Mouse (Mus musculus) kidney, adult 8-10 months (tissue): ENCODE results near the gene Capn9.

Experiments
- DNase-seq, 2 experiments: peaks; one replicate each; pipeline ENCODE4 v3.0.0; 2022

Capn9 gene

GRCm38 (mm10) chr8:124573552-124574340 lies 2.2 kb upstream of the Capn9 start:
- peak; percentile 79 to 92 for DNase-seq

DNA sequence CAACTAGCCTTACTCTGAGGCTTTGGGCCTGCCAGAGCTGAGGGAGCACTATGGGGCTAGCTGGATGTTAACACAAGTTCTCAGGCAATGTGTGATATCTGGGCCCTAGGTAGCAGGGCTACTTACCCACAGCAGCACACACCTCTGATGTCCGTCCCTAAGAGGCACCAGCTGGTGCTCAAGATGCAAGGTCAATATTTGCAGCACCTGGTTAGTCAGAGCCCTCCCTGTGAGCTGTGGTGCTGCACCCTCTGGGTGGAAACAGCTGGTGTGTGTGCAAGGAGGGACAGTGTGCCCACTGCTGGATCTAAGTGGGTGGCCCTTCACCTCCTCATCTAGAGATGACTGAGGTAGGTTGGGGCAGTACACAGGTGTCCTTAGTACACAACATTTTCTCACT lies 840 bp downstream of the Capn9 start:
- DNase-seq: no peak

GRCm38 (mm10) chr8:124585718-124586425 lies 10.0 kb downstream of the Capn9 start:
- no peak for DNase-seq

- no peak for DNase-seq
Observed at GRCm38 (mm10) chr8:124586556-124586955, 10.6 kb downstream of the Capn9 start.

DNA sequence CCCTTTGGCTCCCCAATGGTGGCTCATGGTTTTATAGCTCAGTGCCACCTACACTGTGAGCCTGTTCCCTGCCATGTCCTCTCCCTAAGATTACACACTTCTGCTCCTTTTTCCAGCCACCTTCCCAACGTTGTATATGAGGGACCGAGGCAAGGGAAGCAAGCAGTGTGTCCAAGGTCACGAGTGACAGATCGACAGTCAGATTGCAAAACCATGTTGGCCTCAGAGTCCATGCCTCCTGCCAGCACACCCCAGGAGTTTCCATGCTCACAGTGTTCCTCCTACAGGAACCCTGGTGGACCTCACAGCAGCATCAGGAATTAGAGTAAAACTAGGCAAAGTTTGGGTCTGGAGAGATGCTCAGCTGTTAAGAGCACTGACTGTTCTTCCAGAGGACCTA lies 13.5 kb downstream of the Capn9 start:
- no peak for DNase-seq

DNA sequence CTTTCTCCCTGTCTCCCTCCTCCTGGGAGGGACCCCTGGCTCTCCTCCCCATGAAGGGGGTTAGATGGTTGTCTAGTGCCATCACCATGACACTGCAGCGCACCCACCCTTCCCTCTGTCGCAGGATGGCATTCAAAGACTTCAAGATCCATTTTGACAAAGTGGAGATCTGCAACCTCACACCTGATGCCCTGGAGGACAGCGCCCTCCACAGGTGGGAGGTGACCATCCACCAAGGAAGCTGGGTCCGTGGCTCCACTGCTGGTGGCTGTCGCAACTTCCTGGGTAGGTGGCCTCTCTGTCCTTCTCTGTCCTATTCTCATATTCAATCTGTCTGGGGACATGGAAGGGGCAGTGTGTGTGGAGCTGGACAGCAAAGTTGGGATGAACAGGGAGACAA lies 28.2 kb downstream of the Capn9 start:
- no peak for DNase-seq

- peak in 1 of 2 experiments; percentile 20 for DNase-seq
Observed at GRCm38 (mm10) chr8:124608239-124608971, 32.5 kb downstream of the Capn9 start.

DNA sequence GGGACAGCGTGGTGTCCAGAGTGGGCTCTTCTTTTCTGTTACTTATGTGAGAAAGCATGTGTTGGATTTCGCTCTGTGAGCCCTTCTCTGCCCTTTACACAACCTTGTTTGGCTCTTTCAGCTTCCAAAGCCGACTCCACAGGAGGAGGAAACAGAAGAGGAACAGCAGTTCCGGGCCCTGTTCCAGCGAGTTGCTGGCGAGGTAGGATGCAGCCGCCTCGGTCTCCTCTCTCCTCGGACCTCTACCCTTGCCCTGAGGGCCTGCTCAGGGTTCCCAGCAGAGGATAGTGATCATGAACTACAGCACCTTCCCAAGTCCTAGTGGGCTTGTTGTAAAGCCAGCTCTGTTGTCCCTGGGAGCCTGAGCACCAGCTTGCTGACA lies 33.1 kb downstream of the Capn9 start:
- no peak for DNase-seq

DNA sequence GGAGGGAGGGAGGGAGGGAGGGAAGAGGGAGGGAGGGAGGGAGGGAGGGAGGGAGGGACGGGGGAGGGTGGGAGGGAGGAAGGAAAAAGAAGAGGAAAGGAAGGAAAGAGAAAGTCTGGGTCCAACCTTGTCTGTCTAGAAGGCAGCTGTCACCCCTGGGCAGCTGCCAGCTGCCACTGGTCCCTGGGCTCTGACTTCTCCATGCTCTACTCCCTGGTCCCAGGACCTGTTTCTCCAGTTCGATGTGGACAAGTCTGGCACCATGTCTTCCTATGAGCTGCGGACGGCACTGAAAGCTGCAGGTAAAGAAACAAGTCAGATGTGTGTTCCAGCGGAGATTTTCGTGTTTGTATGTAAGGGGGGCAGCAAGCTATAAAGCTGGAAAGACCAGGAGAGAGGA lies 38.4 kb downstream of the Capn9 start:
- DNase-seq: no peak

DNA sequence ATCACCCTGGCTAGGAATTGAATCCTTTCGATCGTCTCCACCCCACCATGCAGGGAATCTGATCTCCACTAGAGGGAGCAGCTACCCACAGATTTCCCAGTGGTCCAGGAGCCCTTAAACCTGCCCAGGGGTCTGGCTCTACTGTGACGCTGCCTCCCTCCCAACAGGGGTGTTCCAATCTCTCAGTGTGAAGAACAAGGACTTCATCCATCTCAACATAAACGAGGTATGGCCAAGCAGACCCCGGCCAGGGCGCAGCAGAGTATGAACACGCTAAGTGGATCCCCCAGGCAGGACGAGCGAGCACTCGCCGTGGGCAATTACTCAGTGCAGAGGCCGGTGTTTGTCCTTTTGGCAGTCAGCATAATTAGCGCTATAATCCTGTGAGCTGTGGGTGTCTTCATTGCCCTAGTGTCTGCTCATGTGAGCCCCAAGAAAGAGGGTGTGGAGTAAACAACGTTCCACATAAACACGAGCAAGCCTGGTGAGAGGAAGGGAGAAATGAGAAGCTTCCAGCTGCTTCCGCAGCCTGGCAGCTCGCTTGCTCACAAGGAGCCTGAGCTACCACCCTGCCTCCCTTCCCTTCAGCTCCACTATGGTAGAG lies 41.5 kb downstream of the Capn9 start:
- DNase-seq: peak; percentile 54 to 75

DNA sequence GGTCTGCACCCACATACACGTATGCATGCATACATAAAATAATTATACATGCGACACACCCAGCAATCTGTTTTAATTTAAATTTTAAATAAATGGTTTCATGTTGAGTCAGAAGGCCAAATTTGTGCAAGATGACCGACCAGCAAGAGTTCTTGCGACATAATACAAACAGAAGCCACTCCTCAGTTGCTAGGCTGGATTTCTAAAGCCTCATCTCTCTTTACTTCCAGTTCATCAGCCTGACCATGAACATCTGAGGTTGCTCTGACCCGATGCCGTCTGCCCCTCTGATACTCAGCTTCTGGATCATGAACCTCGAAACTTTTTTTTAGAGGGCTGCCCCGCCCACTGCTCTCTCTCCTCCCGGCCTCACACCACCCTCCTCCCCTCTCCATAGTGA lies 42.3 kb downstream of the Capn9 start:
- DNase-seq: no peak

GRCm38 (mm10) chr8:124621255-124621654 lies 45.3 kb downstream of the Capn9 start:
- DNase-seq: no peak

DNA sequence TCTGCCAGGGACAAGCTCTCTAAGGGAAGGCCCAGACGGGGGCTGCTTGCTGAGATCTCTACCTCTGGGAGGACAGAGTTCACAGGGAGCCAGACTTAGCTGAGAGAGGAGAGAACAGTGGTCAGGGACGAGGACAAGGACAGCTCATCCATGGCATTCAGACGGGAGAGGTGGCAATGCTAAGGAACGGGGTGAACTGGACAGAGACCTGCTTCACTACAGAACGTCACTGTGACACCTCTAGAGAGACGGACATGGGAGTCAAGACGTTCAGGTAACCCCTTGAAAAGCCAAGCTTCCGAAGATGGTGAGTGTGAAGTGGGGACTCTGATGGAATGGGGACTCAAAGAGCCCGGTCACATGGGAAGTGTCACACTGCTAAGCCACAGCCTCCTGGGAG lies 50.3 kb downstream of the Capn9 start:
- no peak for DNase-seq

DNA sequence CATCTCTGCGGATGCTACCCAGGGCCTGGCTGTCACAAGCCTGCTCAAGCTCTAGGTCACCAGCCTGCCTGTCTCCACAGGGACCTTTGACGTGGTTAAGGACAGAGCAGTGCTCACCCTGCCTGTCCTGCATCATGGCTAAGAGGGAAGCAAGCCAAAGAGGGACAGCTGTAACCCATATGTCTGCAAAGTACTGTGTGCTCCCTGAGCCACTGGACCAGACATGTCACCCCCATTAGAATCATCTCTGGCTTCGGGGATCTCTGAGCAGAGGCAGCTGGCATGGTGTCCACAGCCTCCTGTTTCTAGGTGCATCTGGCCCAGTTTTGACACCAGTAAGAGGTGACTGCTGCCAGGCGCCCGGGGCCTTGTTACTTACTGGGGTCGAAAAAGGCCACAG lies 54.6 kb downstream of the Capn9 start:
- DNase-seq: no peak

DNA sequence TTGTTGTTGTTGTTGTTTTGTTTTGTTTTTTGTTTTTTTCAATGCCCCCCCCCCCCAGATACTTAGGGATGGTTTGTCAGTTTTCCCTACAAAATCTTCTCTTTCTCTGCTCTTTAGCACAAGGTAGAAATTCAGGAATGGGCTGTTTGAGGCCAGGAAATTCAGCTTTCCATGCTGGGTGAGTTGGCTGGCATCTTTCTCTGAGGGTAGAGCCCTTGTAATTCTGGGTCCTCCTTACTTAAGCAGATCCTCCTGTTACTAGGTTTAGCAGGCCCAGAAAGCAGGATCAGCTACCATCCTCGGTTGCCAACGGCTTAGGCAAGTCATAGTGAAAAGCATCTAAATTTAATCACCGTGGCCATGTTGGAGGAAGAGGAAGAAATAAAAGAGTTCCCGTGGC lies 55.0 kb downstream of the Capn9 start:
- DNase-seq: no peak

DNA sequence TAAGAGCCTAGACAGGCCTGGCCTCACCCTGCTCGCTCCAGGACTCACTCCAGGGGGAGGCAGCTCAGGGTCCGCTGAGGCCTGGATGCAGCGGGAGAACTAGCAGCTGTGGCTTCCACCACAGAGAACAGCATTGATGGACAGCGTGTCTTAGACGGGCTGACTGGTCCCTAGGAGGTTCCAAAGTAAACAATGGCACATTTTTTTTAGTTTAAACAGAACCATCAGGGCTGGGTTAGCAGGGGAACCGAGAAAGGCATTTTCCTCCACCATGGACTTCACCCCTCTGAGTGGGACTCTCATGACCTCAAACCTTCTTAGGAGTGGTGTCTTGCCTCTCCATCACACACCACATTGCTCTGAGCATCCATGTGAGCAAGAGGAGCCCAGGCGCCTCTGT lies 56.1 kb downstream of the Capn9 start:
- DNase-seq: no peak

- peak; percentile 30 to 45 for DNase-seq
Observed at GRCm38 (mm10) chr8:124633001-124633703, 57.2 kb downstream of the Capn9 start.

DNA sequence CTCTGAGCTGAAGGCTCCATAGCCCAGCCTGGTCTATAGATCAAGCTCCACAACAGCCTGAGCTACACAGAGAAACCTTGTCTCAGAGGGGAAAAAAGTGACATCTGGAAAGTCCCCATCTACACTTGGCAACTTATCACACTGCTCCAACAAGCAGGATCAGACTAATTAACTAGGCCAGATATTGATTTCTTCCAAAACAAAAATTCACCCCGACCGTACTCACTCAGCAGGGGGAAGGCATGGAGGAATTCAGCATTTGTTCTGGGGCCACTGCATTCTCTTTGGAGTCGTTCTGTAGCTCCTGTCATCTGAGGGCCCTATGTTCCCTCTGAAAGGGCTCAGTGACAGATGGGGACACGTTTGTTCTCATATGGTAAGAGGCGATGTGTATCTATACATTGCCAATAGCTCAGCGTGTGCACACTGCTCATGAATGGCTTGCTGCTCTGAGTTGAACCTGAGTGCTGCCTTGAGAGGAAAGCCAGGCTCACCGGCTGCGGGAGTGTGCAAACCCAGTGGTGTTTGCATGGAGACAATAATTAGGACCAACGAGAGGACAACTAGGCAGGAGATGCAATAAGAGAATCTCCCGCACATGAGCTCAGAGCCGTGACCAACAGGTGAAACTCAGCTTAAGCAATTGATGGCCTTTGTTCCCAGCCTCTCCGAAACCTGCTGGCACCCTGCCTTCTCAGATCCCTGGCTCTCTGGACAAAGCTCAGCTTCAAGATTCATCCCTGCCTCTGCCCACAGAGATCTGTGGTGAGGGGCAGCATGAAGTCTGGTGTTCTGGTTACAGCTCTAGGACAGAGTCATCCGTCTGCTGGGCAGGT lies 58.7 kb downstream of the Capn9 start:
- DNase-seq: peak in 1 of 2 experiments; percentile 40

- no peak for DNase-seq
Observed at GRCm38 (mm10) chr8:124635247-124635502, 59.3 kb downstream of the Capn9 start.

- no peak for DNase-seq
Observed at GRCm38 (mm10) chr8:124641599-124641998, 65.7 kb downstream of the Capn9 start.

- DNase-seq: peak; percentile 38 to 43
Observed at GRCm38 (mm10) chr8:124643540-124644339, 67.8 kb downstream of the Capn9 start.
